Mouse (Mus musculus): Measurements from ENCODE around the gene Ctsl. TPM values are rescaled to one million over a fixed set of nuclear protein-coding genes. Genes with fewer than 3 reads are reported as not detected.

Ctsl gene
- polyA plus RNA-seq, 1 experiment, result 2.2 TPM

DNA sequence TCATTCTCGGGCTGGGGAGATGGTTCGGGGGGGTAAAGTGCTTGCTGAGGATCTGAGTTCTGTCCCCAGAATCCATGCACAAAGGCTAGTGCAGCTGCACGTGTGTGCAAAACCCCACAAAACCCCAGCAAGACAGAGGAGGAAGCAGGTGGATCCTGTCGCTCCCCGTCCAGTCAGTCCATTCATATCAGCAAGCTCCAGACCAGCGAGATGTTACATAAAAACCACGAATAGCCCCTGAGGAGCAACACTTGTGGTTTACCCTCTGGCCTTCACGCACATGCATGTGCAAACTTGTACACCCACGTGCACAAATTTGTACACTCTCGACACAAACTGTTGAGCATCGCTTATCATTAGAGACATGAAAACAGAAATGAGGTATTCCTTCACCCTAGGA is 60.8 kb downstream of the Ctsl start:
- TF ChIP-seq GATA1 (IDR thresholded peaks at IDR 0.05; ENCODE audit: low read length), result no peak

Other genes starting within 250 kb of the Ctsl start
- not detected in 2 replicates for gene Slc35d2, start 241.5 kb downstream of the Ctsl start, polyA plus RNA-seq (2012)
- gene Zfp367, start 217.7 kb downstream of the Ctsl start, polyA plus RNA-seq (2012), result 8.1 and 9.5 TPM in 2 replicates
- 42.0 and 70.8 TPM in 2 replicates for gene Habp4, start 209.1 kb downstream of the Ctsl start, polyA plus RNA-seq (2012)
- gene Cdc14b, start 95.6 kb downstream of the Ctsl start, polyA plus RNA-seq (2012), result 0.12 and 0.23 TPM in 2 replicates
- 1.3 and 2.0 TPM in 2 replicates for gene Aaed1, start 58.2 kb downstream of the Ctsl start, polyA plus RNA-seq (2012)
- gene Cdk20, start 61.4 kb upstream of the Ctsl start, polyA plus RNA-seq (2012), result 5.7 and 8.0 TPM in 2 replicates
- gene Fam240b, start 126.9 kb upstream of the Ctsl start, polyA plus RNA-seq (2012), result not detected in 2 replicates

Data from G1E-ER4 (cell line).